Mouse (Mus musculus): ENCODE measurements at regions not wholly inside any gene's neighbourhood (a gene's known extent, or its start where the extent isn't known, plus 50 kb on each side); places are given as distances from the start of the nearest gene placed in this dataset.

DNA sequence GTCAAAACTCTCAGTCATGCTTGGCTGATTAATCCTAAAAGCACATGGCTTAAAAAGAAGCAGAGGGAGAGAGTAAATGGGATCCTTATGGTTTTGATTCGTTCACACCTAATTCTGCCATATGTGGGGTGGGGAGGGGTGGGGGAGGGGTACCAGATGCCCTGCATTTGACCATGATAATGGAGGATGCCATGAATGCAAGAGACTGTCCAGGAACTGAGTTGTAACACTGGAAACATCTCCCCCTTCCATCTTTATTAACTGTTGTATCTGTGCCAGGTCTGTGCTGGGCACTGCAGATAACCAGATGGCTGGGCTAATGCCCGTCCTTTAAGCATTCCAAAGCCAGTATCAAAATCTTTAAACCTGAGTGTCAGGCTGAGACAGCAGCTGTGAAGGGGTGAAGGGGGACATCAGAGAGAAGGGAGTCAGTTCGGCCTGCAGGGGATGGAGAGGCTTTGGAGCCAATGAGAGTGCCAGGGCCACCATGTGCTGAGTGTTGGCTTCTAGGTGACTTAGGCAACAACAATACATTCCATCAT, 169.0 kb upstream of the Usp24 start:
- TF ChIP-seq CTCF (IDR thresholded peaks at IDR 0.05; ENCODE audit: borderline replicate concordance, extremely low read depth, insufficient read depth, insufficient read length) (no peak), POLR2A (IDR thresholded peaks at IDR 0.05; ENCODE audit: borderline replicate concordance, extremely low read depth, insufficient read depth, insufficient read length, poor library complexity, severe bottlenecking) (no peak)
